Mouse (Mus musculus) hindbrain, embryonic 13.5 days (tissue): ENCODE results near the gene Zmym6. TPM values are rescaled to one million over a fixed set of nuclear protein-coding genes. Genes with fewer than 3 reads are reported as not detected.
"Not testable (repeated sequence)": the region's sequence is repeated elsewhere in the genome, so short reads cannot be mapped to it uniquely, and the experiment has no call there.

Source experiments
- ATAC-seq: fragments of 200-750 bp; cut with Nextera tagmentation; 2 replicates; pipeline ENCODE4 v1.8.0; 2017; ENCODE audit warnings: moderate TSS enrichment; ENCODE audit not compliant: low FRiP score
- H3K27ac ChIP-seq: fragments of 300-500 bp; sonication (generic); 2 replicates; pipeline ENCODE4 v1.5.1; 2015; ENCODE audit warnings: inconsistent platforms, mild to moderate bottlenecking, moderate library complexity
- H3K27me3 ChIP-seq: fragments of 300-500 bp; sonication (generic); 2 replicates; pipeline ENCODE4 v1.6.1; 2015; ENCODE audit warnings: mild to moderate bottlenecking, inconsistent platforms
- H3K36me3 ChIP-seq: fragments of 300-500 bp; sonication (generic); 2 replicates; pipeline ENCODE4 v1.6.1; 2015; ENCODE audit warnings: mild to moderate bottlenecking, inconsistent platforms
- H3K4me1 ChIP-seq: fragments of 300-500 bp; sonication (generic); replicated peaks from 2 replicates; pipeline ENCODE4 v1.6.1; 2015; ENCODE audit warnings: inconsistent platforms
- H3K4me2 ChIP-seq: fragments of 300-500 bp; sonication (generic); 2 replicates; pipeline ENCODE4 v1.6.1; 2015; ENCODE audit warnings: inconsistent platforms, mild to moderate bottlenecking, moderate library complexity
- H3K4me3 ChIP-seq: fragments of 300-500 bp; sonication (generic); 2 replicates; pipeline ENCODE4 v1.5.1; 2015; ENCODE audit warnings: mild to moderate bottlenecking, inconsistent platforms
- H3K9ac ChIP-seq: fragments of 300-500 bp; sonication (generic); 2 replicates; pipeline ENCODE4 v1.6.1; 2015; ENCODE audit warnings: mild to moderate bottlenecking, inconsistent platforms
- H3K9me3 ChIP-seq: fragments of 300-500 bp; sonication (generic); 2 replicates; pipeline ENCODE4 v1.6.1; 2016; ENCODE audit warnings: inconsistent platforms
- WGBS: fragments of 180-500 bp; shearing (Covaris S2); methylation state at CpG from one replicate; pipeline ENCODE4 v1.1.7; 2015; 5-methylcytosine and 5-hydroxymethylcytosine counted together
- polyA plus RNA-seq: library from polyadenylated mRNA; unstranded; fragments of >200 nt; fragmentation: Nextera tagmentation; extraction: Ambion mirVana; gene quantifications from 2 replicates; pipeline ENCODE4 v1.2.1, GENCODE M21; 2015

Zmym6 gene
- polyA plus RNA-seq, 1 experiment from 2014 or later, result 33.1 TPM

DNA sequence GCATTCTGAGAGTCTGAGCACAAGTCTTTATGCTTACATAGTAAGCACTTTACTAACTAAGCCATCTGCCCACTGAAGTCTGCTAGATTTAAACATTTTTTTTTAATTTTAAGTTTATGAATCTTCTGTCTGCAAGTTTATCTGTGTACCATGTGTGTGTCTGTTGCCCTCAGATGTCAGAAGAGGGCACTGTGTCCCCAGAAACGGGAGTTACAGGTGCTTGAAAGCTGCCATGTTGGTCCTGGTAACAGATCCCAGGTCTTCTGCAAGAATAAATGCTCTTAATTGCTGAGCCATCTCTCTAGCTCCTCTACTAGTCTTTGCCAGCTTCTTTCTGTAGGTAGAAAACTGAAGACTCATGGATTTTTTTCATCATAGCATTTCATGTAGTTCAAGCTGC is 2.3 kb upstream of the Zmym6 start:
- H3K9ac ChIP-seq, result no peak overlapping the region
- H3K27ac ChIP-seq, result no peak overlapping the region
- ATAC-seq, result no peak
- peaks cover 19% of the 10 kb centered on the region for H3K4me1 ChIP-seq
- H3K27me3 ChIP-seq, result no peaks in the 10 kb centered on the region
- no peak overlapping the region for H3K4me3 ChIP-seq
- H3K36me3 ChIP-seq, result no peaks in the 10 kb centered on the region
- no peak overlapping the region for H3K4me2 ChIP-seq
- 75% methylated on average over 1 of the region's 1 CpGs for WGBS
- H3K9me3 ChIP-seq, result 0 out of 2 replicates have a peak, but pooled peaks cover 3% of the 10 kb centered on the region

DNA sequence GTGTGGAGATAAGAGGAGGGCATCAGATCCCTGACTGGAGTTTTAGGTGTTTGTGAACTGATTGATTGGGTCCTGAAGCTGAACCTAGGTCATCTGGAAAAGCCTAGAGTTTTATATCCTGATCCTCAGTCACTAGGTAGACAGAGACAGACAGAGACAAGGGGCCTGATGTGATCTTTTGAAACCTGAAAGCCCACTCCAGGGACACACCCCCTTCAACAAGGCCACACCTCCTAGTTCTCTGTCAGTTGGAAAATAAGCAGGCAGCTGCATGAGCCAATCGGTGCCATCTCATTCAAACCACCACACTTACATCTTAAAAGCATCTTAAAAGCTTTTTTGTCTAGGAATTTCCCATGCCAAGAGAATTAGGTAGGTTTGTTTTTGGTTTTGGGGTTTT is 3.6 kb downstream of the Zmym6 start:
- Histone ChIP-seq H3K36me3 (no peaks in the 10 kb centered on the region), H3K27me3 (no peaks in the 10 kb centered on the region), H3K9ac (no peak overlapping the region), H3K9me3 (no peaks in the 10 kb centered on the region), H3K4me2 (no peak overlapping the region), H3K4me1 (peaks cover 25% of the 10 kb centered on the region), H3K27ac (no peak overlapping the region), H3K4me3 (no peak overlapping the region)
- WGBS, result 59% methylated on average over 1 of the region's 1 CpGs
- ATAC-seq, result no peak

DNA sequence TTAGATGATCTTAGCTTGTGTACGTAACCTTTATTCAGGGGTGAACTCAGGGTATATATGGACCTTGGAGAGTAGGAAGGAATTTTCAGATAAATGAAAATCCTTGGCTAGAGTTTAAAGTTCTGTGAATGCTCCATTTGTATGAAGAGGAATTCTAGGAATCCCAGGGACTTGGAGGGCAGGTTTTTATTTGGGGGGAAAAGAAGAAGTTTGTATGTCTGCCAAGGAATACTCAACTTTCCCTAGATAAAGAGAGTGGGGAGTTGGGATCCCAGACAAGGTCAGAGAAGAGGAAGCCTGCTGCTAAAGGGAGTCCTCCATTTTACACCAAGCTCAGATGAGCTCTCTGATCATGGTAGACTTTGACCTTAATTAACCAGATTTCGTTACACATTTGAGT is 5.9 kb downstream of the Zmym6 start:
- Histone ChIP-seq H3K4me3 (no peak overlapping the region), H3K4me1 (peaks cover 18% of the 10 kb centered on the region), H3K27ac (no peak overlapping the region), H3K4me2 (no peak overlapping the region), H3K9me3 (no peaks in the 10 kb centered on the region), H3K27me3 (no peaks in the 10 kb centered on the region), H3K9ac (no peak overlapping the region), H3K36me3 (peaks cover 5% of the 10 kb centered on the region)
- WGBS, result 91% methylated on average over 2 of the region's 2 CpGs
- no peak for ATAC-seq

DNA sequence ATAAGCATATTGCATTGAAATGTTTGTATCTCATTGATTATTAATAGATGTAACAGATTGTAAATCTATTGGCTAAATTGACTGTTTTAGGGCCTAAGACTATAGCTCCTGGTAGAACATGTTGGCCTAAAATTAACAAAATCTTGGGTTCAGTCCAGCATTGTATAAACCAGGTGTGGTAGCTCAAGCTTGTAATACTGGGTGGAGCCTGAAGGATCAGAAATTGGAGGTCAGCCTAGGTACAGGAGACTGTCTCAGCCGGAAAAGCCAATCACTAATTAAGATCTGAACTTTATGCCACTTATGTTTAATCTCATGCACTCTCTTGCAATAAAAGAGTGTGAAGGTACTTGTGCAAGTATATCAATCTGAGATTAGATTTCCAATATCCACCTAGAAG is 8.6 kb downstream of the Zmym6 start:
- Histone ChIP-seq H3K27me3 (no peaks in the 10 kb centered on the region), H3K9me3 (no peaks in the 10 kb centered on the region), H3K27ac (no peak overlapping the region), H3K9ac (no peak overlapping the region), H3K36me3 (peaks cover 23% of the 10 kb centered on the region), H3K4me3 (no peak overlapping the region), H3K4me1 (no peaks in the 10 kb centered on the region), H3K4me2 (no peak overlapping the region)
- ATAC-seq, result no peak
- 89% methylated on average over 1 of the region's 1 CpGs for WGBS

DNA sequence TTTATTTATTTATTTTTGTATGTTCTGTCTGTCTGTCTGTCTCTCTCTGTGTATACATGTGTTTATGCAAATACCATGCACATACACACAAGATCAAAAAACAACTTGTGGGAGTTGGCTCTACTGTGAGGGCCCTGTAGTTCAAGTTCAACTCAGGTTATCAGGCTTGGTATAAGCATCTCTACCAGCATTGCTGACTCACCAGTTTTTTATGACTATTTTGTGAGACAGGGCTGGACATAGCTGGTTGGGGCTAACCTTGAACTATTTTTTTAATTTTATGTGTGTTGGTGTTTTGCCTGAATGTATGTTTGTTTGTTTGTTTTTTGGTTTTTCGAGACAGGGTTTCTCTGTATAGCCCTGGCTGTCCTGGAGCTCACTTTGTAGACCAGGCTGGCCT is 14.0 kb downstream of the Zmym6 start:
- 100% methylated on average over 1 of the region's 1 CpGs for WGBS
- no peak for ATAC-seq
- no peaks in the 10 kb centered on the region for H3K27me3 ChIP-seq

DNA sequence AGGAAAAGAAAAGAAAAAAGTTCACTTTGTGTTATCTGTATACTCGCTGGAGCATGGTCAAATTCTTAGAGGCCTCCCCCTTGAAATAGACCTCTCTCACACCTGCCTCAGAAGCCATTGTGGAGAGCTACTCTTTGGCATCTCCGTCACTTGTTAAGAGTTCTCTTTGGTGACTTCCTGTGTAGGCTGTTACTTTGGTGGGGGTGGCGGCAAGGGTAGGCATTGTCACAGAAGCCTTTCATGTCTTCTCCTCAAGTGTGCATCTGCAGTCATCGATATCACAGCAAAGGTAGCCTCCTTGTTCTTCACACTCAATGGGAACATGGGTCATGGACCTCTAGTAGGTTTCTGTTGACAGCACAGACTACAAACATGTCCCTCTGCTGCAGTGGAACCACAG is 17.9 kb downstream of the Zmym6 start:
- Histone ChIP-seq H3K27ac (no peak overlapping the region), H3K4me2 (no peak overlapping the region), H3K9ac (no peak overlapping the region), H3K9me3 (no peaks in the 10 kb centered on the region), H3K4me1 (no peaks in the 10 kb centered on the region), H3K27me3 (no peaks in the 10 kb centered on the region), H3K4me3 (no peak overlapping the region), H3K36me3 (peaks cover 36% of the 10 kb centered on the region)
- WGBS, result 89% methylated on average over 4 of the region's 4 CpGs
- no peak for ATAC-seq

More for the DNA sequence above, 14.0 kb downstream of the Zmym6 start:
- Histone ChIP-seq H3K4me2 (no peak overlapping the region), H3K4me3 (no peak overlapping the region), H3K9me3 (no peaks in the 10 kb centered on the region), H3K4me1 (no peaks in the 10 kb centered on the region), H3K27ac (no peak overlapping the region), H3K9ac (no peak overlapping the region), H3K36me3 (peaks cover 51% of the 10 kb centered on the region)

DNA sequence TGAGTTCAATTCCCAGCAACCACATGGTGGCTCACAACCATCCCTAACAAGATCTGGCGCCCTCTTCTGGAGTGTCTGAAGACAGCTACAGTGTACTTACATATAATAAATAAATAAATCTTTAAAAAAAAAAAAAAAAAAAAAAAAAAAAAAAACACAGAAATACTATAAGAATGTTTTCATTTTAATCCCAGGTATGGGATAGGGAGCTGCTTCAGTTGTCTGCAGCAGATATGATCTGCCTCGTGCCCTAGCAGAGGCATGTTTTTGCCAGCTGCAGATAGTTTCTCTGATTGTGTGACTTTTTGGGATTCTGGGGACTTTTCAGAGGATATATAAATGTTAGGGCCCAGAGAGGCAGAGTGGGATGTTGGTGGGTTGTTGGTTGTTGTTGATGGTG is 22.4 kb downstream of the Zmym6 start:
- H3K9me3 ChIP-seq, H3K4me3 ChIP-seq, H3K4me2 ChIP-seq, H3K27ac ChIP-seq, H3K4me1 ChIP-seq, H3K9ac ChIP-seq, H3K27me3 ChIP-seq, ATAC-seq: not testable (repeated sequence)
- H3K36me3 ChIP-seq, result peaks cover 33% of the 10 kb centered on the region
- 100% methylated on average over 1 of the region's 2 CpGs for WGBS

DNA sequence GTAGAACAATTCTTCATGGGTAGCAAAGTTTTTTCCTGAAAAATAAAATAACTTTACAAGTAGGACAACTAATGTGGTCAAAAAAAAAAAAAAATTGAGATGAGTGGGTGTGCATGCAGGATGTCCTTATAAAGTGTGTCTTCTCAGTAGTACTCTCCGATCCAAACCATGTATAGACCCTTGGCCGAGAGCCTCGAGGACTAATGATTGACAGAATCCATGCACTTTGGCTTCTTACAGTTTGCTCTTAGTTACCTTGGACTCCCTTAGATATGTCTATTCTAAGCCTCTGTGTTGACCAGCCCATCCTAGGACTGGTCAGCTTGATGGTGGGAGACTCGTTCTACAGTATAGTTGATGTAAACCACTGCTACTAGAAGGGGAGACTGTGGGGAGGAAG is 30.4 kb downstream of the Zmym6 start:
- no peak overlapping the region for H3K9ac ChIP-seq
- H3K9me3 ChIP-seq, result peaks cover 6% of the 10 kb centered on the region; the same call in 1 of the 2 replicates
- no peak overlapping the region for H3K27ac ChIP-seq
- no peak for ATAC-seq
- 93% methylated on average over 4 of the region's 4 CpGs for WGBS
- no peaks in the 10 kb centered on the region for H3K27me3 ChIP-seq
- H3K4me2 ChIP-seq, result no peak overlapping the region
- H3K4me1 ChIP-seq, result no peaks in the 10 kb centered on the region
- peaks cover 65% of the 10 kb centered on the region for H3K36me3 ChIP-seq
- H3K4me3 ChIP-seq, result no peak overlapping the region

DNA sequence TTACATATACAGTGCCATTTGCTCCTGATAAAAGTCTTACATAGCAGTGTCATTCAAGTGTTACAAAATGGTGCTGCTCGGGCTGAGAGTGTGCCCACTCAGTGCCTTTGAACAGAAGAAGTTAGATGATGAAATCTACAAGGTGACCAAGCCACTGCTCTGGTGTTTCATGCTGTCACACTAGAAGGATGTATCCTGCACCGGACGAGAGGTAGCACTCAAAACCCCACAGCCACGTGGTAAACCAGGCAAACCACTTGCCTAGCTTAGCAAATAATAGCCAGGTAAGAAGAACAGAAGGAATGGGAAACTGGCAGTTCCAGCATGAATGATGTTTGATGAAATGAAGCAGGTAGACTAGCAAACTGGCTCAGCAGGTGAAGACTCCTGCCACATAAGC is 33.4 kb downstream of the Zmym6 start:
- 83% methylated on average over 4 of the region's 4 CpGs for WGBS
- H3K9ac ChIP-seq, result no peak overlapping the region
- H3K9me3 ChIP-seq, result peaks cover 6% of the 10 kb centered on the region; the same call in 1 of the 2 replicates
- no peak overlapping the region for H3K4me2 ChIP-seq
- H3K36me3 ChIP-seq, result peaks cover 67% of the 10 kb centered on the region
- ATAC-seq, result no peak
- H3K27ac ChIP-seq, result no peak overlapping the region
- no peak overlapping the region for H3K4me3 ChIP-seq
- no peaks in the 10 kb centered on the region for H3K27me3 ChIP-seq
- no peaks in the 10 kb centered on the region for H3K4me1 ChIP-seq

DNA sequence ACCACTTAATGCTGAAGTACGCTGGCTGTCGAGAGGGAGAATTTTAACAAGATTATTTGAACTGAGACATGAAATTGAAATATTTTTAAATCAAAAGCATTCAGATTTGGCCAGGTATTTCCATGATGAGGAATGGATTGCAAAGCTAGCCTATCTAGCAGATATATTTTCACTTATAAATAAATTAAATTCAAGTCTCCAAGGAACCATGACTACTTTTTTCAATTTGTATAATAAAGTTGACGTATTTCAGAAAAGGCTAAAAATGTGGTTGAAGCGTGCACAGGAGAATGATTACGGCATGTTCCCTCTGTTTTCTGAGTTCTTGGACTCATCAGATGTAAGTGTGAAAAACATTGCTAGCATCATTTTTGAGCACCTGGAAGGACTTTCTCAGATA is 46.2 kb downstream of the Zmym6 start, which contains the start of gene Tmem35b:
Tmem35b (plus strand) TSS at position 301 of the 400 bp plus-strand sequence.
- Histone ChIP-seq H3K4me1 (peaks cover 11% of the 10 kb centered on the region), H3K27me3 (no peaks in the 10 kb centered on the region), H3K36me3 (peaks cover 32% of the 10 kb centered on the region), H3K9ac (no peak within 1 kb of the TSS), H3K4me3 (no peak within 1 kb of the TSS), H3K27ac (no peak within 1 kb of the TSS), H3K4me2 (no peak within 1 kb of the TSS), H3K9me3 (no peaks in the 10 kb centered on the region)
- no peak for ATAC-seq
- WGBS, result 98% methylated on average over 5 of the region's 5 CpGs

DNA sequence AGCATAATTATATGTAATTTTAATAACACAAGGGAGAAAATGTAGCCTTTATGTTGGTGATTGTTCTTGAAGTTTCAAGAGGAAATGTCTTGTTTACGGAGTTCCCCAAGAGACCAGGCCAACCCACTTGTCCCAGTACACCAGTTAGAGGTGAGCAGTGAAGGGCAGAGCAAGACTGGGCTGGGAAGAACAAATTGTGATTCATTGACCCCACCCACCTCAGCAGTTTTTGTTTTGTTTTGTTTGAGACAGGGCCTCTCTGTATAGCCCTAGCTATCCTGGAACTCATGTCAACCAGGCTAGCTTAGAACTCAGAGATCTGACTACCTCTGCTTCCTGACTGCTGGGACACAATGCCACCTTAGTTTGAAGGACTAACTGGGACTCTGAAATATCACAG is 47.1 kb downstream of the Zmym6 start:
- no peak overlapping the region for H3K27ac ChIP-seq
- no peak overlapping the region for H3K9ac ChIP-seq
- peaks cover 37% of the 10 kb centered on the region for H3K36me3 ChIP-seq
- no peaks in the 10 kb centered on the region for H3K27me3 ChIP-seq
- H3K4me1 ChIP-seq, result peaks cover 11% of the 10 kb centered on the region
- no peak overlapping the region for H3K4me2 ChIP-seq
- ATAC-seq, result no peak
- H3K4me3 ChIP-seq, result no peak overlapping the region
- 96% methylated on average over 1 of the region's 1 CpGs for WGBS
- H3K9me3 ChIP-seq, result no peaks in the 10 kb centered on the region

DNA sequence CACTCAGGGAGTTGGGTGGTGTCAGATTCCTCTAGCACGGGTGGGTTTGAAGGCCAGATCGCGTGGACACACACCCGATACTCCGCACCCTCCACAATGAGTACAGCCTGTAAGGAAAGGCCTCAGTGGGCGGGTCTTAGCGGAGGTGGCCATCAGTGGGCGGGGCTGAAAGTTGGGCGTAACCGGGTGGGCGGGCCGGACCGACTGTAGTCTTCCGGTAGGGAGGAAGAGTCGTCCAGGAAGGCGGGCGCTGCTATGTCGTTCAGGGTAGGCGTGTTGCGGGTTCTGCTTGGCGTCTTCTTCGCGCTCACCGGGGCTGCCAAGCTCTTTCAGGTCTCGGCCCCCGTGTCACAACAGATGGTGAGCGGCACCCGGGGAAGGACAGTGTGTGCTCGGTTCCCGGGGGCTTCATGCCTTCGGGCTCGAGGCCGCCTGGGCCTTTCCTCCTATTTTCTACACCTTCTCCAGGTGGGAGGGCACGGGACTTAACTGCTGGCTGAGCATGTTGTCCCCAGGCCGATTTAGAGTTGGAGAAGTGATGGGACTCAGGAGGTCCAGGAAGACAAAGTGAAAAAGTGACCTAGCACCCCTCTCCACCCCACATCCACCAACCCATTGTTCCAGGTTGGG is 48.8 kb downstream of the Zmym6 start:
- H3K27me3 ChIP-seq, result no peaks in the 10 kb centered on the region
- ATAC-seq, result peak; percentile 95
- under 1% methylated on average over 35 of the region's 35 CpGs for WGBS

DNA sequence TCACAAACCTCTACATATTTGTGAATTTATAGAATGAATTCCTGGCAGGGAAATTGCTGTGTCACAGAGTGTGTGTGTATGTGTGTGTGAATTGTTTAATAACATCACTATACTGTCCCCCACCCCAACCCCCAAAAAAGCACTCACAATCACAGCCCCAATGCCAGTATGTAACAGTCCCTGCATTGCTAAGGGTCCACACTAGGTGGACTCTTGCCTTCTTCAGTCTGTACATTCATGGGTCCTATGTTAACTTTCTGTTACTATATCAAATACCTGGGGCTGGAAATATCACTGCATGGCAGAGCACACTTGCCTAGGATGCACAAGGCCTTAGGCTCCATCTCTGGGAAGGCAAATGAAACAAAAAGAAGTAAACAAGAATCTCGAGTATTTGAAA is 57.5 kb downstream of the Zmym6 start:
- WGBS, result 54% methylated on average over 1 of the region's 1 CpGs
- no peaks in the 10 kb centered on the region; the same call in 1 of the 2 replicates for H3K4me1 ChIP-seq
- no peak overlapping the region for H3K4me2 ChIP-seq
- H3K9ac ChIP-seq, result no peak overlapping the region
- ATAC-seq, result no peak
- H3K27me3 ChIP-seq, result no peaks in the 10 kb centered on the region
- H3K9me3 ChIP-seq, result no peaks in the 10 kb centered on the region
- H3K36me3 ChIP-seq, result no peaks in the 10 kb centered on the region
- no peak overlapping the region for H3K27ac ChIP-seq
- no peak overlapping the region for H3K4me3 ChIP-seq

More for the DNA sequence above, 48.8 kb downstream of the Zmym6 start:
- H3K4me2 ChIP-seq, result peak overlapping the region; percentile 79
- no peaks in the 10 kb centered on the region for H3K9me3 ChIP-seq
- H3K4me1 ChIP-seq, result peaks cover 11% of the 10 kb centered on the region
- peaks cover 36% of the 10 kb centered on the region for H3K36me3 ChIP-seq
- H3K9ac ChIP-seq, result peak overlapping the region; percentile 86
- peak overlapping the region; percentile 67 for H3K4me3 ChIP-seq
- H3K27ac ChIP-seq, result peak overlapping the region; percentile 75
